Mouse (Mus musculus) limb, embryonic 15.5 days (tissue): ENCODE measurements around the gene Slc6a21. TPM values are rescaled to one million over a fixed set of nuclear protein-coding genes. Genes with fewer than 3 reads are reported as not detected.

Experiments
- ATAC-seq: fragments of 200-750 bp; cut with Nextera tagmentation; 2 replicates; pipeline ENCODE4 v1.8.0; 2017; ENCODE audit warnings: low read depth, moderate TSS enrichment; ENCODE audit not compliant: insufficient number of reproducible peaks, low FRiP score, low TSS enrichment
- H3K27ac ChIP-seq: fragments of 300-500 bp; sonication (generic); 2 replicates; pipeline ENCODE4 v1.5.1; 2015; ENCODE audit warnings: moderate library complexity, mild to moderate bottlenecking, inconsistent platforms
- H3K27me3 ChIP-seq: fragments of 300-500 bp; sonication (generic); 2 replicates; pipeline ENCODE4 v1.6.1; 2015; ENCODE audit warnings: inconsistent platforms
- H3K36me3 ChIP-seq: fragments of 300-500 bp; sonication (generic); 2 replicates; pipeline ENCODE4 v1.6.1; 2015; ENCODE audit warnings: inconsistent platforms
- H3K4me1 ChIP-seq: fragments of 300-500 bp; sonication (generic); 2 replicates; pipeline ENCODE4 v1.6.1; 2015; ENCODE audit warnings: inconsistent platforms
- H3K4me2 ChIP-seq: fragments of 300-500 bp; sonication (generic); 2 replicates; pipeline ENCODE4 v1.6.1; 2015; ENCODE audit warnings: mild to moderate bottlenecking, inconsistent platforms
- H3K4me3 ChIP-seq: fragments of 300-500 bp; sonication (generic); 2 replicates; pipeline ENCODE4 v1.5.1; 2015; ENCODE audit warnings: mild to moderate bottlenecking, inconsistent platforms
- H3K9ac ChIP-seq: fragments of 300-500 bp; sonication (generic); 2 replicates; pipeline ENCODE4 v1.6.1; 2015; ENCODE audit warnings: inconsistent platforms
- H3K9me3 ChIP-seq: fragments of 300-500 bp; sonication (generic); 2 replicates; pipeline ENCODE4 v1.6.1; 2016; ENCODE audit warnings: inconsistent platforms
- WGBS: fragments of 180-500 bp; shearing (Covaris S2); methylation state at CpG from one replicate; pipeline ENCODE4 v1.1.7; 2015; 5-methylcytosine and 5-hydroxymethylcytosine counted together
- polyA plus RNA-seq: library from polyadenylated mRNA; unstranded; fragments of >200 nt; fragmentation: Nextera tagmentation; extraction: Ambion mirVana; gene quantifications from 2 replicates; pipeline ENCODE4 v1.2.1, GENCODE M21; 2015

The Slc6a21 gene
- polyA plus RNA-seq, 1 experiment from 2014 or later: not detected

GRCm38 (mm10) chr7:45259281-45259680 is 18.0 kb upstream of the Slc6a21 start:
- no peak overlapping the region for H3K4me2 ChIP-seq

DNA sequence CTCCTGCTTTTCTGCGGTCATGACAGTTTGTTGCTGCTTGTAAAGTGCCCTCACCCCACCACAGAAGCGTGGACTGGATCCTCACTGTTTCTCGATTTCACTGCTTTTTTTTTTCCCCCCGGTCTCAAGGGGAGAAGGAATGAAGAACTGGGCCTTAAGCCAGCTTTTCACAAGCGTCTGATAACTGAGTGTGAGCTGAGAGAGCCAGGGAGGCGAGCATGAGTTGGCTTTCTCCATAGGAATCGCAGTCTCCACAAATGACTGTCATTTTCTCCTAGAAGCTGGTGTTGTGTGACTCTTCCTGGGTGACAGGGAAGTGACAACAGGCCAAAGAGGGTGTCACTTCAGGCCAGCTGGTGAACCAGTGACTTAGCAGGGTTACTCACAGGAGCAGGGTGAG is 15.0 kb upstream of the Slc6a21 start:
- Histone ChIP-seq H3K4me3 (no peak overlapping the region), H3K9ac (no peak overlapping the region), H3K27ac (no peak overlapping the region), H3K27me3 (no peaks in the 10 kb centered on the region), H3K9me3 (no peaks in the 10 kb centered on the region), H3K36me3 (no peaks in the 10 kb centered on the region), H3K4me2 (no peak overlapping the region), H3K4me1 (no peaks in the 10 kb centered on the region)
- ATAC-seq: no peak
- 34% methylated on average over 7 of the region's 7 CpGs for WGBS

More at GRCm38 (mm10) chr7:45259281-45259680, 18.0 kb upstream of the Slc6a21 start:
- no peak for ATAC-seq
- Histone ChIP-seq H3K4me3 (no peak overlapping the region), H3K4me1 (no peaks in the 10 kb centered on the region), H3K9me3 (no peaks in the 10 kb centered on the region), H3K9ac (no peak overlapping the region), H3K27ac (no peak overlapping the region), H3K27me3 (no peaks in the 10 kb centered on the region), H3K36me3 (no peaks in the 10 kb centered on the region)
- 77% methylated on average over 8 of the region's 8 CpGs for WGBS

DNA sequence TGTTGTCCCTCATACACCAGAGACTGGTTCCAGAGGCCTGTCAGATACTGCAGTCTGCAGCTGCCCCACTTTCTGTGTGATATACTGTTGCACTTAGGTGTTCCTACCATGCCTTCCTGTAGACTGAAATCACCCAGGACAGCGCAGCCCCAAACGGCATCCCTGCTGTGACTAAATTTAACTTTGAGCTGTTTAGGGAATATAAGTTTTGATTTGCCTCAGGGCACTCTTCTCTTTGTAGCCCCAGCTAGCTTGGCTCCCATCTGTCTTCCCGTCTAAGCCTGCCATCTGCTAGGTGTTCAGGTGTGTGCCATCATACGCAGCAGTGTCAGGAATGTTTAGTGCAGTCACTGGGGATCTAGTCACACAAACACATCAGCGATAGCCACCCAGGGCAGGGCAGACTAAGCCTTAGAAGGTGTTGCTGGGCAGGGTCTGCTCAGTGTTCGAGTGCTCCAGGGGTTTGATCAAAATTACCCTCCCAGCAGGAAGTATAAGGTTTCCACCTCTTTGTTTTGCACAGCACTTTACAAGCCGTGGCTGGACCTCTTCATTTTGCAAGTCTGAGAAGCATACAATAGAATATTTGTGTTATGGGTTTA is 14.2 kb upstream of the Slc6a21 start:
- H3K27me3 ChIP-seq: peaks cover 6% of the 10 kb centered on the region; the same call in 1 of the 2 replicates
- H3K36me3 ChIP-seq: no peaks in the 10 kb centered on the region
- H3K4me1 ChIP-seq: peaks cover 3% of the 10 kb centered on the region; the same call in 1 of the 2 replicates
- no peak overlapping the region for H3K4me3 ChIP-seq
- H3K9ac ChIP-seq: no peak overlapping the region
- 40% methylated on average over 7 of the region's 7 CpGs for WGBS
- H3K4me2 ChIP-seq: no peak overlapping the region
- H3K9me3 ChIP-seq: no peaks in the 10 kb centered on the region
- no peak for ATAC-seq
- no peak overlapping the region for H3K27ac ChIP-seq

DNA sequence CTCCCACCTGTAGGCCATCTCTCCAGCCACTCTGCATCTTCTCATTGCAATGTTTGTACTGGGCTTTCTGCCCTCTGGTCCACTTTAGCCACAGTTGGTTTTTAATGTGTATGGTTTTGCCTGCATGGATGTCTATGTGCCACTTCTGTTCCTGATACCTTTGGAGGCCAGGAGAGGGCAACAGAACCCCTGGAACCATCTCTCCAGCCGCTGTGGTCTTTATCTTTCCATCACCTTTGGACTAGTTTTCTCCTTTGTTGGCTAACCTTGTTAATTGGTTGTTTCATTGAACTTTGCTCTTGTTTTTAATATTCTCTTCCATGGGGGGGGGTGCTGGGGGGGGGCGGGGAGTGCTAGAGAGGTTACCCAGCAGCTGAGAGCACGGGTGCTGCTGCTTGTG is 13.0 kb upstream of the Slc6a21 start:
- Histone ChIP-seq H3K27me3 (peaks cover 8% of the 10 kb centered on the region; the same call in 1 of the 2 replicates), H3K27ac (no peak overlapping the region), H3K9ac (no peak overlapping the region), H3K4me2 (no peak overlapping the region), H3K4me1 (peaks cover 4% of the 10 kb centered on the region; the same call in 1 of the 2 replicates), H3K4me3 (no peak overlapping the region), H3K9me3 (no peaks in the 10 kb centered on the region), H3K36me3 (no peaks in the 10 kb centered on the region)
- no peak for ATAC-seq
- 74% methylated on average over 3 of the region's 3 CpGs for WGBS

DNA sequence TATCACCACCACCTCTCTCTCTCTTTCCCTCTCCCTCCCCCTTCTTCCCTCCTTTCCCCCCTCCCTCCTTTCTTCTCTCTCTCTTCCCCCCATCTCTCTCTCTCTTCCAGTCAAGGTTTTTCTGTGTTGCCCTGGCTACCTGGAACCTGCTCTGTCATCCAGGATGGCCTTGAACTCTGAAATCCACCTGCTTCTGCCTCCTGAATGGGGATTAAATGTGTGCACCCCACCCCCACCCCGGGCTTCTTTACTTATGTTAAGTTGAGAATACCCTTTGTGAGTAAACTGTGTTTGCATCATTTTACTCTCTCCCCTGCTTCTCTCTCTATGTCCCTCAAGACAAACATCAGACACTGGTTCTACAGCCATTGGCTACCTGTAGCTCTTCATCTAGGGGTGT is 11.8 kb upstream of the Slc6a21 start:
- Histone ChIP-seq H3K27me3 (peaks cover 8% of the 10 kb centered on the region; the same call in 1 of the 2 replicates), H3K36me3 (no peaks in the 10 kb centered on the region), H3K4me2 (no peak overlapping the region), H3K4me1 (peaks cover 4% of the 10 kb centered on the region; the same call in 1 of the 2 replicates), H3K4me3 (no peak overlapping the region), H3K9ac (no peak overlapping the region), H3K27ac (no peak overlapping the region), H3K9me3 (no peaks in the 10 kb centered on the region)
- 67% methylated on average over 1 of the region's 1 CpGs for WGBS
- no peak for ATAC-seq

- no peaks in the 10 kb centered on the region for H3K9me3 ChIP-seq
- no peak for ATAC-seq
- H3K27ac ChIP-seq: no peak overlapping the region
- peaks cover 4% of the 10 kb centered on the region; the same call in 1 of the 2 replicates for H3K4me1 ChIP-seq
- H3K4me3 ChIP-seq: no peak overlapping the region
- H3K9ac ChIP-seq: no peak overlapping the region
- peaks cover 7% of the 10 kb centered on the region; the same call in 1 of the 2 replicates for H3K27me3 ChIP-seq
- H3K4me2 ChIP-seq: no peak overlapping the region
- 34% methylated on average over 10 of the region's 10 CpGs for WGBS
- no peaks in the 10 kb centered on the region for H3K36me3 ChIP-seq
Measured at GRCm38 (mm10) chr7:45272786-45273412, 4.4 kb upstream of the Slc6a21 start.

- ATAC-seq: no peak
- Histone ChIP-seq H3K27ac (no peak overlapping the region), H3K9ac (no peak overlapping the region), H3K4me1 (no peaks in the 10 kb centered on the region; the same call in 1 of the 2 replicates), H3K27me3 (peaks cover 3% of the 10 kb centered on the region; the same call in 1 of the 2 replicates), H3K4me3 (no peak overlapping the region), H3K9me3 (no peaks in the 10 kb centered on the region), H3K4me2 (no peak overlapping the region), H3K36me3 (no peaks in the 10 kb centered on the region)
- WGBS: 84% methylated on average over 8 of the region's 8 CpGs
Measured at GRCm38 (mm10) chr7:45273672-45274071, 3.6 kb upstream of the Slc6a21 start.

- Histone ChIP-seq H3K27me3 (no peaks in the 10 kb centered on the region), H3K4me2 (no peak overlapping the region), H3K9ac (no peak overlapping the region), H3K27ac (no peak overlapping the region), H3K4me1 (no peaks in the 10 kb centered on the region), H3K4me3 (no peak overlapping the region), H3K9me3 (no peaks in the 10 kb centered on the region), H3K36me3 (no peaks in the 10 kb centered on the region)
- no peak for ATAC-seq
- 79% methylated on average over 13 of the region's 13 CpGs for WGBS
Measured at GRCm38 (mm10) chr7:45286486-45286885, 9.2 kb downstream of the Slc6a21 start.

DNA sequence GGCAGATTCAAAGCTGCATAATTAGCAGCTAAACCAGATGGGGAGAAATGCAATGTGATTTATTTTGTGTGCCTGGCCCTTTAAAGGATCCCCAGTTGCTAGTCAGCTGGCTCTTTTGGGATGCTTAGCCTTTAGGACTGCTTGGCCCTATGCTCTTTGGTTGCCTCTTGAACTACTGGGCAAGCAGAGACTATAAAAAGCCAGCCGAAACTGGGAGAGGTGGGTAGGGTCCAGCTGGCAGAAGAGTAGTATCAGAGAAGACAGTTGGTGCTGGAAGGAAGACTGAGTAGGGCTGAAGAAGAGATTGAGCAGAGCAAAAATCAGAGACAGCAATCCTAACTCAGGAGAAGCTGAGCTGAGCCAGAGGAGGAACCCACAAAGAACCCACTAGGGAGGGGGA is 19.3 kb downstream of the Slc6a21 start:
- Histone ChIP-seq H3K9ac (no peak overlapping the region), H3K4me3 (no peak overlapping the region), H3K4me2 (no peak overlapping the region), H3K9me3 (no peaks in the 10 kb centered on the region), H3K27ac (no peak overlapping the region), H3K27me3 (peaks cover 5% of the 10 kb centered on the region; the same call in 1 of the 2 replicates), H3K36me3 (no peaks in the 10 kb centered on the region), H3K4me1 (peaks cover 4% of the 10 kb centered on the region; the same call in 1 of the 2 replicates)
- ATAC-seq: no peak
- 57% methylated on average over 1 of the region's 1 CpGs for WGBS

- Histone ChIP-seq H3K4me3 (no peak overlapping the region), H3K4me1 (peaks cover 4% of the 10 kb centered on the region; the same call in 1 of the 2 replicates), H3K4me2 (no peak overlapping the region), H3K9me3 (no peaks in the 10 kb centered on the region), H3K27me3 (peaks cover 5% of the 10 kb centered on the region; the same call in 1 of the 2 replicates), H3K9ac (no peak overlapping the region), H3K27ac (no peak overlapping the region), H3K36me3 (no peaks in the 10 kb centered on the region)
- no peak for ATAC-seq
- 61% methylated on average over 3 of the region's 3 CpGs for WGBS
Measured at GRCm38 (mm10) chr7:45297563-45297962, 20.2 kb downstream of the Slc6a21 start.

DNA sequence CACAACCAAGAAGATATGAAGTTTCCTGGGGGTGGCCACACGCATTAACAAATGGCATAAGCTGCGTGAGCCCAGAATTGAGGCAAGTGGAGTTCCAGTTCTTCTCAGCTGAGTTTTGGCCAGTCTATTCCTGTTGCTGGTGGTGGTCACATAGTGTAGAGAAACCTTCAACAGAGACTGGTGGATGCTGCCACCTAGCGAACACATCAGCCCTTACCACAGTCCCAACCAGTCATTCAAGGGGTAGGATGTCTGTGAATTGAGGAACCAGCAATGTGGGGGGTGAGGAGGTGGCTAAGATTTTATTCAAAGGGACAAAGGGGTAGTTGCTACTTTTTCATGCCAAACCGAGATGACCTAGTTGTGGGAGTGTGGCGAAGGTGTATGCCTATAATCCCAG is 22.4 kb downstream of the Slc6a21 start:
- 13% methylated on average over 5 of the region's 5 CpGs for WGBS
- Histone ChIP-seq H3K9me3 (no peaks in the 10 kb centered on the region), H3K4me2 (no peak overlapping the region), H3K4me1 (peaks cover 4% of the 10 kb centered on the region; the same call in 1 of the 2 replicates), H3K4me3 (no peak overlapping the region), H3K9ac (no peak overlapping the region), H3K36me3 (peaks cover 19% of the 10 kb centered on the region), H3K27ac (no peak overlapping the region), H3K27me3 (peaks cover 5% of the 10 kb centered on the region; the same call in 1 of the 2 replicates)
- ATAC-seq: peak; percentile 74

DNA sequence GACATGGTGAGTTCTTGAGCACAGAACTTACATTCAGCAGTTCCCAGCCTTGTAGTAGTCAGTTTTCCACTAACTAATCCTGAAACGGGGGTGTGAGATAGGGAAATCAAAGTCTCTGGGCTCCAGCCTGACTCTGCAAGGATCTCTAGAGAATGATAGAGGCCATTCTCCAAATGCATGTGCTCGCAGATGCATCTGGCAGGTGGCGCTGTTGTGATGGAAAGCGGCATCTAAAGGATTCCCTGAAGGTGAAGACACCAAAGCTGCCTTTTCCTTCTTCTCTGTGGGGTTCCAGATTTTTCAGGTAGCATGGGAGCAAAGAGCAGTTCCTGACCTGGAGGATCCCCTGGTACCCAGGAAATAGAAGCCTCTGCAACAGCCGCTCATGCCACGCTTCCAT is 23.0 kb downstream of the Slc6a21 start:
- H3K4me2 ChIP-seq: no peak overlapping the region
- H3K9me3 ChIP-seq: no peaks in the 10 kb centered on the region
- 14% methylated on average over 6 of the region's 6 CpGs for WGBS
- H3K9ac ChIP-seq: no peak overlapping the region
- H3K36me3 ChIP-seq: peaks cover 22% of the 10 kb centered on the region
- peaks cover 5% of the 10 kb centered on the region; the same call in 1 of the 2 replicates for H3K27me3 ChIP-seq
- no peak overlapping the region for H3K27ac ChIP-seq
- H3K4me3 ChIP-seq: no peak overlapping the region
- no peak for ATAC-seq
- peaks cover 8% of the 10 kb centered on the region; the same call in 1 of the 2 replicates for H3K4me1 ChIP-seq
